Mouse (Mus musculus) midbrain, embryonic 16.5 days (tissue): ENCODE measurements at regions not wholly inside any gene's neighbourhood (a gene's known extent, or its start where the extent isn't known, plus 50 kb on each side); places are given as distances from the start of the nearest gene placed in this dataset.
A peak's percentile ranks its signal among the peaks of the same experiment; 100 is the strongest.

Experiments used
- ATAC-seq: fragments of 200-750 bp; cut with Nextera tagmentation; 2 replicates; pipeline ENCODE4 v1.8.0; 2017; ENCODE audit warnings: moderate TSS enrichment
- H3K27ac ChIP-seq: fragments of 300-500 bp; sonication (generic); 2 replicates; pipeline ENCODE4 v1.5.1; 2014; ENCODE audit warnings: mild to moderate bottlenecking, low read length, mixed read lengths
- H3K27me3 ChIP-seq: fragments of 300-500 bp; sonication (generic); 2 replicates; pipeline ENCODE4 v1.6.1; 2014; ENCODE audit warnings: low read depth, low read length, mixed read lengths; ENCODE audit not compliant: control insufficient read depth, insufficient read depth
- H3K36me3 ChIP-seq: fragments of 300-500 bp; sonication (generic); 2 replicates; pipeline ENCODE4 v1.6.1; 2014; ENCODE audit warnings: mild to moderate bottlenecking, low read length, moderate library complexity, mixed read lengths; ENCODE audit not compliant: control insufficient read depth, insufficient read depth
- H3K4me1 ChIP-seq: fragments of 300-500 bp; sonication (generic); 2 replicates; pipeline ENCODE4 v1.6.1; 2014; ENCODE audit warnings: mild to moderate bottlenecking, low read length, mixed read lengths; ENCODE audit not compliant: control insufficient read depth, insufficient read depth
- H3K4me2 ChIP-seq: fragments of 300-500 bp; sonication (generic); 2 replicates; pipeline ENCODE4 v1.6.1; 2014; ENCODE audit warnings: mild to moderate bottlenecking, low read length, mixed read lengths
- H3K4me3 ChIP-seq: fragments of 300-500 bp; sonication (generic); 2 replicates; pipeline ENCODE4 v1.5.1; 2014; ENCODE audit warnings: low read depth, mild to moderate bottlenecking, low read length, moderate library complexity, mixed read lengths
- H3K9ac ChIP-seq: fragments of 300-500 bp; sonication (generic); 2 replicates; pipeline ENCODE4 v1.6.1; 2014; ENCODE audit warnings: low read depth, low read length, mixed read lengths
- H3K9me3 ChIP-seq: fragments of 300-500 bp; sonication (generic); replicated peaks from 2 replicates; pipeline ENCODE4 v1.6.1; 2014; ENCODE audit warnings: mild to moderate bottlenecking, low read length, mixed read lengths; ENCODE audit not compliant: control insufficient read depth, poor library complexity, severe bottlenecking
- WGBS: fragments of 180-500 bp; shearing (Covaris S2); extraction: QIAGEN DNeasy Blood & Tissue Kit; methylation state at CpG from one replicate; pipeline ENCODE4 v1.1.7; 2014; 5-methylcytosine and 5-hydroxymethylcytosine counted together

- Histone ChIP-seq H3K9me3 (no peaks in the 10 kb centered on the region), H3K4me2 (no peak overlapping the region), H3K36me3 (no peaks in the 10 kb centered on the region), H3K27me3 (no peaks in the 10 kb centered on the region), H3K27ac (no peak overlapping the region), H3K9ac (no peak overlapping the region), H3K4me1 (no peaks in the 10 kb centered on the region), H3K4me3 (no peak overlapping the region)
- no peak for ATAC-seq
- 75% methylated on average over 4 of the region's 4 CpGs for WGBS
Observed at GRCm38 (mm10) chr9:87510683-87511082, 220.4 kb downstream of the Tbx18 start.

- WGBS, result 78% methylated on average over 10 of the region's 10 CpGs
- no peaks in the 10 kb centered on the region for H3K36me3 ChIP-seq
- H3K4me3 ChIP-seq, result no peak overlapping the region
- H3K27ac ChIP-seq, result no peak overlapping the region
- no peak for ATAC-seq
- no peak overlapping the region for H3K4me2 ChIP-seq
- no peaks in the 10 kb centered on the region for H3K9me3 ChIP-seq
- no peaks in the 10 kb centered on the region for H3K27me3 ChIP-seq
- H3K9ac ChIP-seq, result no peak overlapping the region
- H3K4me1 ChIP-seq, result no peaks in the 10 kb centered on the region
Observed at GRCm38 (mm10) chr9:87504673-87505385, 226.2 kb downstream of the Tbx18 start.

DNA sequence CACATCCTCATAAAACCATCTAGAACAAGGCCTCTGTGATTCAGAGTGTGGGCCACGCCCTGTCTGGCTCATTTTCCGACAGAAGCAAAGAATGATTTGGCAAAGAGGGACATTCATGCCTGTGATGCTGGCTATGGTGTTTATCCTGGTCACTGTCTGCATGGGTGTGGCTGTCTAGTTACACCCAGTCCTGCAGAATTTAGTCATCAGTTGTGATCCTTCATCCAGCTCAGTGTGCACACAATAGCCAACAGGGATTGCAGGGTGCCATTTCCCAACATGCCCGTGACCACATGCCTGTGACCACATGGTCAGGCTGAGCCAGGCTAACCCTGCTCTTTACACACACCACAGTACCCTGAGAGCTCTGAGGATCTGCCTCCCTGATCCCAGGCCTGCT, 208.8 kb upstream of the Cep162 start:
- Histone ChIP-seq H3K9ac (no peak overlapping the region), H3K36me3 (no peaks in the 10 kb centered on the region), H3K4me2 (no peak overlapping the region), H3K27me3 (no peaks in the 10 kb centered on the region), H3K4me1 (no peaks in the 10 kb centered on the region), H3K4me3 (no peak overlapping the region), H3K27ac (no peak overlapping the region), H3K9me3 (no peaks in the 10 kb centered on the region)
- WGBS, result 78% methylated on average over 3 of the region's 3 CpGs
- no peak for ATAC-seq

GRCm38 (mm10) chr9:87453261-87453660, 197.9 kb upstream of the Cep162 start:
- Histone ChIP-seq H3K9me3 (no peaks in the 10 kb centered on the region), H3K4me2 (no peak overlapping the region), H3K27ac (no peak overlapping the region), H3K27me3 (no peaks in the 10 kb centered on the region), H3K9ac (no peak overlapping the region), H3K36me3 (no peaks in the 10 kb centered on the region), H3K4me1 (no peaks in the 10 kb centered on the region), H3K4me3 (no peak overlapping the region)
- 92% methylated on average over 2 of the region's 2 CpGs for WGBS
- ATAC-seq, result no peak

GRCm38 (mm10) chr9:87452571-87452970, 197.2 kb upstream of the Cep162 start:
- no peak for ATAC-seq
- H3K4me2 ChIP-seq, result no peak overlapping the region
- H3K4me1 ChIP-seq, result no peaks in the 10 kb centered on the region
- H3K9me3 ChIP-seq, result no peaks in the 10 kb centered on the region
- no peaks in the 10 kb centered on the region for H3K36me3 ChIP-seq
- H3K27me3 ChIP-seq, result no peaks in the 10 kb centered on the region
- H3K27ac ChIP-seq, result no peak overlapping the region
- no peak overlapping the region for H3K4me3 ChIP-seq
- H3K9ac ChIP-seq, result no peak overlapping the region
- 83% methylated on average over 2 of the region's 2 CpGs for WGBS

DNA sequence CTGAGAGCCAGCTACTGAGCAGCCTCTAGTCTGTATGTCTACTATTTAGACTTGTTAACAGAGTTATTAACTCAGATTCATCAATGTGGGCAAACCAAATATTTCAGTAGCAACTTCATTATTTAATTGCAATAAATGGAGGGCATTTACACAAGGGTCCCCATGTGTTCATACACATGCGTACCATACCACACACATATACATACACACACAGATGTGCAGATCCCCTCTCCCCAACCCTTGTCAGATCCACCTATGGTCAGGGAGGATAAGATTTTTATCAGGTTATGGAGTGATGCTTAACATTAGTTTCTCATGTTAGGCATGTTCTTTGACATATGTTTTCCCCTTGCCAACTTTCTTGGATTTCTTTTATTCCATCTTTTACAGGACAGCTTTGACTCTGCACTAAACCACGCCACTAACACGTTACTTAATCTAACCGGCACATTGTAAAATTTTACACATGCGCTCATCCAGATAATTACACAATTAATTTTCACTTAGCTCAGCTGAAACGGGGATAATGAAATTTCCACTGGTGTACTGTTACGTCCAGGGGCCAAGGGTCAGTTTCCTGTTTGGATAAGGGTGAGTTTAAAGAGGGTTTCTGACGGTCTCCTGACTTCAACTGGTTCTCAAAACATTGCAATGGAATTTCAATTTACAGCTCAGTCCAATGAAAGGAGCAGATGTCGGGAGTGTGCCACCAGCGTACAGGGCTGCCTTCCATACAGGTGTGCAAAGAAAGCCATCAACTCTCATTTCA, 188.3 kb upstream of the Cep162 start:
- Histone ChIP-seq H3K4me2 (no peak overlapping the region), H3K4me3 (no peak overlapping the region), H3K27me3 (no peaks in the 10 kb centered on the region), H3K9ac (no peak overlapping the region), H3K4me1 (no peaks in the 10 kb centered on the region), H3K27ac (no peak overlapping the region), H3K9me3 (no peaks in the 10 kb centered on the region), H3K36me3 (no peaks in the 10 kb centered on the region)
- no peak for ATAC-seq
- 69% methylated on average over 10 of the region's 10 CpGs for WGBS

DNA sequence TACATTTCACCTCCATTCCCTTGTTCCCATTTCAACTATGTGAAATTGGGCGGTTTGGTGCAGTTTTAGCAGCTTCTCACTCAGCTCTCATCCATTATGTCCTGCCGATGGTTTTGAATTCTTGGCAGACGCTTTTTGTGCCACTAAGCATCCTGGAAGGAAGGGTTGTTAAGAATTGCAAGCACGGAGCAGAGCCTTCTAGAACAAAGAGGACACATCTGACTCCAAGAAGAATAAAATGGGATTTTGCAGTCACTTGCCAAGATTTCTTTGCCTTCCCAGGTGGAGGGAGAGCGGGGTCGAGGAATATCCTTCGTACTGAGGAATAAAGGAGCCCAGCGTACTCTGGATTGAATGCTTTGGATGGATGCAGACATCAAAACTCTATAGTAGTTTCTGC, 176.7 kb upstream of the Cep162 start:
- peak; percentile 71; the same call in 1 of the 2 replicates for ATAC-seq
- Histone ChIP-seq H3K9ac (no peak overlapping the region), H3K27me3 (no peaks in the 10 kb centered on the region), H3K27ac (no peak overlapping the region), H3K4me3 (no peak overlapping the region), H3K36me3 (no peaks in the 10 kb centered on the region), H3K4me2 (peak overlapping the region; percentile 29), H3K9me3 (no peaks in the 10 kb centered on the region), H3K4me1 (no peaks in the 10 kb centered on the region)
- 36% methylated on average over 8 of the region's 8 CpGs for WGBS

DNA sequence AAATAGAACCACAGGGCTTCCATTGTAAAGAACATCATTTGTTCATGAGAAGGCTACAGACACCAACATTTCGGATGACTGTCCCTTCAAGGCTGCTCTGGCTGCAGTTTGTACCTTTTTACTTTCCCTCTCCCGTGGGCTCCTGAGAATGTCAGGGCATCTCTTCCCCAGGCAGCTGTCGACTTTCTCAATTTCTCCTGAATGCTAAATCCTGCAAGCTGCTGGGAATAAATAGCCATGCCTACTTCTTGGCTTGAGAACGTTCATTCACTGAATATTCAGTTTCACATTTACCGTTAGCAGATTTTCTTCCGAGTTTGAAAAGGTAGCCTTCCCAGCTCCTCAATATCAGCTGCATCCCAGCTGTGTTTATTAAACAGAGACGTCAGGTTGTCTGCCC, 176.2 kb upstream of the Cep162 start:
- peak; percentile 60; the same call in 1 of the 2 replicates for ATAC-seq
- Histone ChIP-seq H3K27ac (no peak overlapping the region), H3K9ac (no peak overlapping the region), H3K4me3 (no peak overlapping the region), H3K4me1 (no peaks in the 10 kb centered on the region), H3K36me3 (no peaks in the 10 kb centered on the region), H3K9me3 (no peaks in the 10 kb centered on the region), H3K27me3 (no peaks in the 10 kb centered on the region), H3K4me2 (peak overlapping the region; percentile 29)
- 40% methylated on average over 7 of the region's 7 CpGs for WGBS

DNA sequence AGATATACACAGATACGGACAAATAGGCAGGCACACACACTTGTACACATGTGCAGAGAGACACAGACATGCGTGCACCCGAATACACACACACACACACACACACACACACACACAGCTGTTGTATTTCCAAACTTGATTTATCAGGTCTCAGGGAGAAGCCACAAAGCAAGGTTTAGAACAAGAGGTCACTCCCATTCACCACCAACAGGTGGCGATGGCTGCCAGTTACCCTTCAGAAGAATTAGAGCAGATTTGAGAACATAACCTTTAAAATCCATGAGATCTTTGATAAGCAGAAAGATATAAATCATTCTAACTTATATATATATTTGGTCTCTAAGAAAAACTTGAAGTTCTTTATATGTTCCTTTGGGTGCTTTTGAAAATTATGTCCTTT, 169.9 kb upstream of the Cep162 start:
- Histone ChIP-seq H3K36me3 (no peaks in the 10 kb centered on the region), H3K4me3 (no peak overlapping the region), H3K9ac (no peak overlapping the region), H3K27me3 (no peaks in the 10 kb centered on the region), H3K4me2 (no peak overlapping the region), H3K9me3 (no peaks in the 10 kb centered on the region), H3K4me1 (no peaks in the 10 kb centered on the region), H3K27ac (no peak overlapping the region)
- no peak for ATAC-seq
- 65% methylated on average over 4 of the region's 4 CpGs for WGBS
